Mouse (Mus musculus) myocyte (in vitro differentiated cells): Measurements from ENCODE around the gene Hsd3b7.

Experiments used
- CEBPB ChIP-seq: IDR thresholded peaks from 2 replicates; pipeline ENCODE4 v1.6.1; 2011; ENCODE audit warnings: mild to moderate bottlenecking, moderate library complexity; ENCODE audit not compliant: poor library complexity, insufficient read depth, severe bottlenecking
- E2F4 ChIP-seq: IDR thresholded peaks from one replicate; pipeline ENCODE4 v1.6.1; 2011; ENCODE audit warnings: mild to moderate bottlenecking, control low read depth, moderate library complexity; ENCODE audit not compliant: insufficient read depth
- MAX ChIP-seq: IDR thresholded peaks from one replicate; pipeline ENCODE4 v1.6.1; 2011; ENCODE audit warnings: low read depth, mild to moderate bottlenecking, control low read depth
- POLR2A ChIP-seq: IDR thresholded peaks from one replicate; pipeline ENCODE4 v1.6.1; 2011; ENCODE audit warnings: low read depth, mild to moderate bottlenecking, control low read depth, moderate library complexity; ENCODE audit not compliant: insufficient read length
- POLR2AphosphoS2 ChIP-seq: IDR thresholded peaks from one replicate; pipeline ENCODE4 v1.6.1; 2011; ENCODE audit warnings: low read depth, control low read depth; ENCODE audit not compliant: insufficient read length
- SRF ChIP-seq: IDR thresholded peaks from one replicate; pipeline ENCODE4 v1.6.1; 2011; ENCODE audit warnings: low read depth; ENCODE audit not compliant: control insufficient read depth, insufficient read length
- TCF12 ChIP-seq: IDR thresholded peaks from one replicate; pipeline ENCODE4 v1.6.1; 2011; ENCODE audit warnings: mild to moderate bottlenecking, control low read depth; ENCODE audit not compliant: poor library complexity, insufficient read depth, severe bottlenecking
- USF1 ChIP-seq: IDR thresholded peaks from one replicate; pipeline ENCODE4 v1.6.1; 2011; ENCODE audit warnings: low read depth, mild to moderate bottlenecking, control low read depth, moderate library complexity

DNA sequence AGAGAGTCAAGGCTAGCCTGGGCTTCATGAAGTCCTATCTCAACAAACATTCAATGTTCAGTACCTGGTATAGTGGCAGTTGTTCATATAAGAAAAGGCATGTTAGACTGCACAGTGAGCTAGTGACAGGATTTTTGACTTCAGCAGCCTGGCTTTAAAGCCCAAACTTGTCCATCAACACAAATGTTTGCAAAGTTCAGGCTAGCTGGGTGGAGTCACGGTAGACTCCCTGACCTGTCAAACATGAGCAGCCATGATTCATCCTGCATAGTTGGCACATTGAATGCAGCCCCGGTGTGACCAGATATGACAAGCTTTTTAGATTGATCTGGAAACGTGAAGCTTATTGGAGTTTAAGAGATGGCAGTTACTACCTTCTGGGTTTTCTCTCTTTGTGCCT is 28.3 kb upstream of the Hsd3b7 start:
- TF ChIP-seq POLR2A (no peak), USF1 (no peak), CEBPB (no peak), TCF12 (no peak), SRF (no peak), MAX (no peak), E2F4 (no peak), POLR2AphosphoS2 (peak; percentile 45)
